Mouse (Mus musculus) lung, adult 2 months (tissue): Measurements from ENCODE around the gene Dst. TPM values are rescaled to one million over a fixed set of nuclear protein-coding genes. Genes with fewer than 3 reads are reported as not detected.

ENCODE experiments used
- DNase-seq: peaks from one replicate; pipeline ENCODE4 v3.0.0; 2022
- H3K4me1 ChIP-seq: fragments of 200-500 bp; 2 replicates; pipeline ENCODE4 v1.6.1; 2011; ENCODE audit warnings: low read length; ENCODE audit not compliant: control insufficient read depth, insufficient read depth
- H3K4me3 ChIP-seq: fragments of 200-500 bp; replicated peaks from 2 replicates; pipeline ENCODE3; 2011; ENCODE audit warnings: low read depth, mild to moderate bottlenecking, control low read depth, low read length; ENCODE audit errors: extremely low read depth
- CTCF ChIP-seq: fragments of 200-500 bp; IDR thresholded peaks from 2 replicates; pipeline ENCODE4 v1.5.1; 2011; ENCODE audit warnings: mild to moderate bottlenecking, low read length, control low read depth; ENCODE audit not compliant: insufficient read depth
- POLR2A ChIP-seq: fragments of 200-500 bp; IDR thresholded peaks from 2 replicates; pipeline ENCODE4 v1.6.1; 2011; ENCODE audit warnings: low read depth, mild to moderate bottlenecking, control low read depth, low read length, borderline replicate concordance; ENCODE audit errors: extremely low read depth
- whole genome bisulfite sequencing: fragments of 180-500 bp; shearing (Covaris S2); methylation state at CpG from one replicate; pipeline ENCODE4 v1.1.7; 2018; 5-methylcytosine and 5-hydroxymethylcytosine counted together
- polyA plus RNA-seq: library from polyadenylated mRNA; depleted of rRNA; stranded (reverse); fragments of >200 nt; gene quantifications from 2 replicates; pipeline ENCODE4 v1.2.3, GENCODE M21; 2012

The Dst gene
- polyA plus RNA-seq, 1 experiment: 55.4 TPM

- H3K4me1 ChIP-seq: no peaks in the 10 kb centered on the region
- no peak for TF ChIP-seq CTCF
- no peak for TF ChIP-seq POLR2A
- no peak overlapping the region for H3K4me3 ChIP-seq
- 61% methylated on average over 12 of the region's 12 CpGs for WGBS
- DNase-seq: no peak
Observed at GRCm38 (mm10) chr1:34261011-34261410, 353.0 kb downstream of the Dst start.

- no peaks in the 10 kb centered on the region for H3K4me1 ChIP-seq
- WGBS: 62% methylated on average over 13 of the region's 13 CpGs
- no peak for DNase-seq
Observed at GRCm38 (mm10) chr1:34268520-34268919, 360.5 kb downstream of the Dst start.

GRCm38 (mm10) chr1:34269578-34269977, 361.6 kb downstream of the Dst start:
- WGBS: 76% methylated on average over 11 of the region's 11 CpGs
- no peak for TF ChIP-seq POLR2A

More at GRCm38 (mm10) chr1:34268520-34268919, 360.5 kb downstream of the Dst start:
- no peak for TF ChIP-seq CTCF
- no peak for TF ChIP-seq POLR2A
- H3K4me3 ChIP-seq: no peak overlapping the region

DNA sequence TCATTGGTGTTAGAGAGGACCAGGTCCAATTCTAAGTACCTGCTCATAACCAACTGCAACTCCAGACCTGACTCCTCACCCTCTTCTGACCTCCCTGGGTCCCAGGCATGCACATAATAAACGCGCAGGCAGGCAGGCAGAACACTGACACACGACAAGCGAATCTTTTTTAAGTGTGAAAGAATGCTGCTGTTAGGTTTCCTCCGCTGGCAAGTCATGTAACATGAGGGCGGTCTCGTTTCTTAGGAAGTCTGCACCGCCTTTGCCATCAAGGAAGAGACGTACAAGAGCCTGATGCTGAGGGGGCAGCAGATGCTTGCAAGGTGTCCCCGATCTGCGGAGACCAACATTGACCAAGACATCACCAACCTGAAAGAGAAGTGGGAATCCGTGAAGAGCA, 365.9 kb downstream of the Dst start:
- no peak for DNase-seq
- Histone ChIP-seq H3K4me1 (no peaks in the 10 kb centered on the region), H3K4me3 (no peak overlapping the region)
- WGBS: 91% methylated on average over 12 of the region's 12 CpGs
- no peak for TF ChIP-seq CTCF
- no peak for TF ChIP-seq POLR2A

More at GRCm38 (mm10) chr1:34269578-34269977, 361.6 kb downstream of the Dst start:
- Histone ChIP-seq H3K4me3 (no peak overlapping the region), H3K4me1 (no peaks in the 10 kb centered on the region)
- DNase-seq: no peak

DNA sequence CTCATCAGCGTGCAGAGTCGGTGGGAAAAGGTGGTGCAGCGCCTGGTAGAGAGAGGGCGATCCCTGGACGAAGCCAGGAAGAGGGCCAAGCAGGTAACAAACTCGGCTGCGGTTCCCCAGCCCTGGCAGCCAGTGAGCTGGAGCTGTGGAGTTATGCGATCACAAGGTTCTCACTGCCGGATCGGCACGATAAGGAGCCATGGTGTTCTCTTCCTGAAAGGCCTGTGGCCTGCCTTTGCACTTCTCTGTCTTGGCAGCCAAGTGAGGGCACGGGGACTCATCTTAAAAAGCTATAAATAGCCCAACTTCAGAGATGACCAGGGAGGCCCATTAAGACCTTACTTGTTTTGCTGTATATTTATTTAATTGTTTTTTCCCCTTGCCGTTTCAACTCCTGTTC, 367.8 kb downstream of the Dst start:
- H3K4me1 ChIP-seq: no peaks in the 10 kb centered on the region
- TF ChIP-seq POLR2A: no peak
- no peak for TF ChIP-seq CTCF
- H3K4me3 ChIP-seq: no peak overlapping the region
- 87% methylated on average over 13 of the region's 13 CpGs for WGBS
- no peak for DNase-seq

GRCm38 (mm10) chr1:34276756-34277155, 368.7 kb downstream of the Dst start:
- WGBS: 86% methylated on average over 7 of the region's 7 CpGs
- TF ChIP-seq CTCF (no peak), POLR2A (no peak)
- H3K4me1 ChIP-seq: no peaks in the 10 kb centered on the region
- H3K4me3 ChIP-seq: no peak overlapping the region
- no peak for DNase-seq

- DNase-seq: no peak
- 72% methylated on average over 8 of the region's 8 CpGs for WGBS
- no peaks in the 10 kb centered on the region for H3K4me1 ChIP-seq
- TF ChIP-seq CTCF: no peak
- no peak for TF ChIP-seq POLR2A
- H3K4me3 ChIP-seq: no peak overlapping the region
Observed at GRCm38 (mm10) chr1:34277259-34277658, 369.2 kb downstream of the Dst start.

GRCm38 (mm10) chr1:34283502-34283901, 375.5 kb downstream of the Dst start:
- Histone ChIP-seq H3K4me3 (no peak overlapping the region), H3K4me1 (no peaks in the 10 kb centered on the region)
- 90% methylated on average over 7 of the region's 7 CpGs for WGBS
- TF ChIP-seq POLR2A (no peak), CTCF (no peak)
- no peak for DNase-seq

GRCm38 (mm10) chr1:34284979-34285378, 377.0 kb downstream of the Dst start:
- no peak for DNase-seq
- TF ChIP-seq POLR2A (no peak), CTCF (no peak)
- H3K4me1 ChIP-seq: no peaks in the 10 kb centered on the region
- no peak overlapping the region for H3K4me3 ChIP-seq
- 81% methylated on average over 9 of the region's 9 CpGs for WGBS

- no peak overlapping the region for H3K4me3 ChIP-seq
- H3K4me1 ChIP-seq: no peaks in the 10 kb centered on the region
- DNase-seq: no peak
- TF ChIP-seq POLR2A (no peak), CTCF (no peak)
- 76% methylated on average over 10 of the region's 10 CpGs for WGBS
Observed at GRCm38 (mm10) chr1:34287731-34288130, 379.7 kb downstream of the Dst start.
